Mouse (Mus musculus): ENCODE measurements around the gene Zfp865. TPM values are rescaled to one million over a fixed set of nuclear protein-coding genes. Genes with fewer than 3 reads are reported as not detected.

Zfp865 gene
- 38.0 and 47.1 TPM in 2 replicates for total RNA-seq (2023)

GRCm38 (mm10) chr7:5020000-5020681 lies at the start of gene Zfp865, which contains the start of gene Ccdc106:
TSS of gene Zfp865 (plus strand) at chr7:5020376.
TSS of gene Ccdc106 (plus strand) at chr7:5020553.

GRCm38 (mm10) chr7:4971068-4971467 lies 49.1 kb upstream of the Zfp865 start, which contains the start of gene Sbk3:
TSS of gene Sbk3 (minus strand) at chr7:4971168.

GRCm38 (mm10) chr7:4996003-4996895 lies 23.9 kb upstream of the Zfp865 start, which contains the start of gene Zfp579:
TSS of gene Zfp579 (minus strand) at chr7:4996158.

GRCm38 (mm10) chr7:5014251-5015117 lies 5.7 kb upstream of the Zfp865 start, which contains the start of the genes Zfp524 and Fiz1:
TSS of gene Zfp524 (plus strand) at chr7:5014415.
TSS of gene Fiz1 (minus strand) at chr7:5014697.

GRCm38 (mm10) chr7:5015118-5016001 lies 4.8 kb upstream of the Zfp865 start, which contains the start of gene Gm44973:
TSS of gene Gm44973 (plus strand) at chr7:5015496.

GRCm38 (mm10) chr7:5033818-5034217 lies 13.6 kb downstream of the Zfp865 start, which contains the start of gene 4632433K11Rik:
TSS of gene 4632433K11Rik (plus strand) at chr7:5034118.

GRCm38 (mm10) chr7:5038109-5038732 lies 18.0 kb downstream of the Zfp865 start, which contains the start of gene Zfp784:
TSS of gene Zfp784 (minus strand) at chr7:5038446.

GRCm38 (mm10) chr7:5051193-5052192 lies 31.3 kb downstream of the Zfp865 start, which contains the start of gene Zfp580:
TSS of gene Zfp580 (plus strand) at chr7:5051538.

GRCm38 (mm10) chr7:5061774-5062359 lies 41.7 kb downstream of the Zfp865 start, which contains the start of gene U2af2:
TSS of gene U2af2 (plus strand) at chr7:5062143.

GRCm38 (mm10) chr7:5080010-5080751 lies 60.0 kb downstream of the Zfp865 start, which contains the start of gene Epn1:
TSS of gene Epn1 (plus strand) at chr7:5080235.

Other genes starting within 250 kb of the Zfp865 start
- gene Fam71e2, start 249.1 kb upstream of the Zfp865 start, total RNA-seq (2023): not detected in 2 replicates
- not detected in 2 replicates for gene Il11, start 237.5 kb upstream of the Zfp865 start, total RNA-seq (2023)
- gene Tmem190, start 237.4 kb upstream of the Zfp865 start, total RNA-seq (2023): not detected in 2 replicates
- 0.95 and 2.3 TPM in 2 replicates for gene Tmem238, start 230.7 kb upstream of the Zfp865 start, total RNA-seq (2023)
- 636 and 649 TPM in 2 replicates for gene Rpl28, start 227.5 kb upstream of the Zfp865 start, total RNA-seq (2023)
- 188 and 216 TPM in 2 replicates for gene Ube2s, start 207.8 kb upstream of the Zfp865 start, total RNA-seq (2023)
- 1.0 TPM in 1 of 2 replicates, not detected in the other for gene Shisa7, start 175.7 kb upstream of the Zfp865 start, total RNA-seq (2023)
- gene Isoc2b, start 150.1 kb upstream of the Zfp865 start, total RNA-seq (2023): 4.1 and 4.4 TPM in 2 replicates
- 6.0 and 6.2 TPM in 2 replicates for gene Isoc2a, start 143.2 kb upstream of the Zfp865 start, total RNA-seq (2023)
- gene Gm36210, start 113.9 kb upstream of the Zfp865 start, total RNA-seq (2023): not detected in 2 replicates
- 13.2 and 16.2 TPM in 2 replicates for gene Zfp628, start 105.2 kb upstream of the Zfp865 start, total RNA-seq (2023)
- gene Nat14, start 98.3 kb upstream of the Zfp865 start, total RNA-seq (2023): 1.7 and 1.9 TPM in 2 replicates
- 0.44 TPM in 1 of 2 replicates, not detected in the other for gene Ssc5d, start 94.6 kb upstream of the Zfp865 start, total RNA-seq (2023)
- gene Sbk2, start 56.0 kb upstream of the Zfp865 start, total RNA-seq (2023): not detected in 2 replicates
- gene Sbk3, start 49.2 kb upstream of the Zfp865 start, total RNA-seq (2023): not detected in 2 replicates
- gene Zfp579, start 24.2 kb upstream of the Zfp865 start, total RNA-seq (2023): 3.4 and 6.0 TPM in 2 replicates
- gene Zfp524, start 6.0 kb upstream of the Zfp865 start, total RNA-seq (2023): 11.9 and 12.6 TPM in 2 replicates
- 26.5 and 31.4 TPM in 2 replicates for gene Fiz1, start 5.7 kb upstream of the Zfp865 start, total RNA-seq (2023)
- not detected in 2 replicates for gene Gm44973, start 4.9 kb upstream of the Zfp865 start, total RNA-seq (2023)
- 0.29 and 0.98 TPM in 2 replicates for gene Ccdc106, start 177 bp downstream of the Zfp865 start, total RNA-seq (2023)
- gene 4632433K11Rik, start 13.7 kb downstream of the Zfp865 start, total RNA-seq (2023): 0.98 TPM in 1 of 2 replicates, not detected in the other
- 2.0 and 2.2 TPM in 2 replicates for gene Zfp784, start 18.1 kb downstream of the Zfp865 start, total RNA-seq (2023)
- 0.98 and 1.2 TPM in 2 replicates for gene Zfp580, start 31.2 kb downstream of the Zfp865 start, total RNA-seq (2023)
- 219 and 291 TPM in 2 replicates for gene U2af2, start 41.8 kb downstream of the Zfp865 start, total RNA-seq (2023)
- gene Epn1, start 59.9 kb downstream of the Zfp865 start, total RNA-seq (2023): 143 and 147 TPM in 2 replicates
- not detected in 2 replicates for gene Rfpl4, start 96.6 kb downstream of the Zfp865 start, total RNA-seq (2023)
- 0.41 TPM in 1 of 2 replicates, not detected in the other for gene Rasl2-9, start 105.6 kb downstream of the Zfp865 start, total RNA-seq (2023)
- not detected in 2 replicates for gene Vmn1r55, start 129.3 kb downstream of the Zfp865 start, total RNA-seq (2023)
- not detected in 2 replicates for gene Vmn1r56, start 176.4 kb downstream of the Zfp865 start, total RNA-seq (2023)
- gene Vmn1r57, start 198.1 kb downstream of the Zfp865 start, total RNA-seq (2023): not detected in 2 replicates

Data from neutrophil, adult 65 days (primary cell).